Mouse (Mus musculus): ENCODE results near the gene Rad9a. TPM values are rescaled to one million over a fixed set of nuclear protein-coding genes. Genes with fewer than 3 reads are reported as not detected.

Rad9a gene
- polyA plus RNA-seq, 1 experiment from 2014 or later = 26.1 TPM

- no peak overlapping the region for H3K9ac ChIP-seq (replicated peaks; ENCODE audit: low read depth, low read length)
- H3K36me3 ChIP-seq (ENCODE audit: control insufficient read depth, insufficient read depth) = no peaks in the 10 kb centered on the region
- H3K4me3 ChIP-seq (replicated peaks; ENCODE audit: low read length) = no peak overlapping the region
- H3K27ac ChIP-seq (ENCODE audit: low read length) = no peak overlapping the region
- no peaks in the 10 kb centered on the region for H3K9me3 ChIP-seq (ENCODE audit: control insufficient read depth, low read length)
- peaks cover 23% of the 10 kb centered on the region for H3K4me1 ChIP-seq (replicated peaks; ENCODE audit: control insufficient read depth, insufficient read depth, low read length)
- peaks cover 2% of the 10 kb centered on the region; the same call in 1 of the 2 replicates for H3K27me3 ChIP-seq (replicated peaks; ENCODE audit: control insufficient read depth, insufficient read depth, low read length)
- H3K4me2 ChIP-seq (ENCODE audit: low read length) = no peak overlapping the region
- WGBS = 64% methylated on average over 3 of the region's 3 CpGs
- no peak for ATAC-seq
Observed at GRCm38 (mm10) chr19:4203148-4203547, 1.7 kb upstream of the Rad9a start.

- peak overlapping the region; percentile 67 for H3K9ac ChIP-seq (replicated peaks; ENCODE audit: low read depth, low read length)
- ATAC-seq = 0 out of 2 replicates have a peak, but pooled peaks have one; percentile 8
- H3K27me3 ChIP-seq (replicated peaks; ENCODE audit: control insufficient read depth, insufficient read depth, low read length) = peaks cover 2% of the 10 kb centered on the region; the same call in 1 of the 2 replicates
- H3K36me3 ChIP-seq (ENCODE audit: control insufficient read depth, insufficient read depth) = no peaks in the 10 kb centered on the region
- no peak overlapping the region for H3K27ac ChIP-seq (ENCODE audit: low read length)
- H3K4me3 ChIP-seq (replicated peaks; ENCODE audit: low read length) = peak overlapping the region; percentile 74
- H3K9me3 ChIP-seq (ENCODE audit: control insufficient read depth, low read length) = no peaks in the 10 kb centered on the region
- 26% methylated on average over 7 of the region's 7 CpGs for WGBS
- H3K4me2 ChIP-seq (ENCODE audit: low read length) = peak overlapping the region; percentile 82
- peaks cover 23% of the 10 kb centered on the region for H3K4me1 ChIP-seq (replicated peaks; ENCODE audit: control insufficient read depth, insufficient read depth, low read length)
Observed at GRCm38 (mm10) chr19:4202149-4202548, 687 bp upstream of the Rad9a start.

- no peak for ATAC-seq
- Histone ChIP-seq H3K36me3 (ENCODE audit: control insufficient read depth, insufficient read depth) (peaks cover 18% of the 10 kb centered on the region), H3K4me2 (ENCODE audit: low read length) (no peak overlapping the region), H3K4me1 (replicated peaks; ENCODE audit: control insufficient read depth, insufficient read depth, low read length) (peaks cover 44% of the 10 kb centered on the region), H3K9ac (replicated peaks; ENCODE audit: low read depth, low read length) (no peak overlapping the region), H3K27me3 (replicated peaks; ENCODE audit: control insufficient read depth, insufficient read depth, low read length) (no peaks in the 10 kb centered on the region), H3K27ac (ENCODE audit: low read length) (no peak overlapping the region), H3K4me3 (replicated peaks; ENCODE audit: low read length) (no peak overlapping the region), H3K9me3 (ENCODE audit: control insufficient read depth, low read length) (no peaks in the 10 kb centered on the region)
- 68% methylated on average over 3 of the region's 3 CpGs for WGBS
Observed at GRCm38 (mm10) chr19:4197180-4197579, 4.3 kb downstream of the Rad9a start.

- Histone ChIP-seq H3K4me2 (ENCODE audit: low read length) (no peak overlapping the region), H3K4me3 (replicated peaks; ENCODE audit: low read length) (no peak overlapping the region), H3K4me1 (replicated peaks; ENCODE audit: control insufficient read depth, insufficient read depth, low read length) (peaks cover 39% of the 10 kb centered on the region), H3K27ac (ENCODE audit: low read length) (no peak overlapping the region), H3K36me3 (ENCODE audit: control insufficient read depth, insufficient read depth) (peaks cover 18% of the 10 kb centered on the region), H3K9me3 (ENCODE audit: control insufficient read depth, low read length) (no peaks in the 10 kb centered on the region), H3K27me3 (replicated peaks; ENCODE audit: control insufficient read depth, insufficient read depth, low read length) (no peaks in the 10 kb centered on the region), H3K9ac (replicated peaks; ENCODE audit: low read depth, low read length) (no peak overlapping the region)
- ATAC-seq = no peak
- WGBS = 60% methylated on average over 5 of the region's 5 CpGs
Observed at GRCm38 (mm10) chr19:4196548-4196947, 4.9 kb downstream of the Rad9a start.

- H3K9ac ChIP-seq (replicated peaks; ENCODE audit: low read depth, low read length) = no peak overlapping the region
- H3K4me1 ChIP-seq (replicated peaks; ENCODE audit: control insufficient read depth, insufficient read depth, low read length) = peaks cover 40% of the 10 kb centered on the region
- no peaks in the 10 kb centered on the region for H3K27me3 ChIP-seq (replicated peaks; ENCODE audit: control insufficient read depth, insufficient read depth, low read length)
- no peak overlapping the region for H3K4me2 ChIP-seq (ENCODE audit: low read length)
- H3K9me3 ChIP-seq (ENCODE audit: control insufficient read depth, low read length) = no peaks in the 10 kb centered on the region
- H3K27ac ChIP-seq (ENCODE audit: low read length) = no peak overlapping the region
- H3K36me3 ChIP-seq (ENCODE audit: control insufficient read depth, insufficient read depth) = peaks cover 18% of the 10 kb centered on the region
- WGBS = 79% methylated on average over 2 of the region's 2 CpGs
- H3K4me3 ChIP-seq (replicated peaks; ENCODE audit: low read length) = no peak overlapping the region
- ATAC-seq = no peak
Observed at GRCm38 (mm10) chr19:4196048-4196447, 5.4 kb downstream of the Rad9a start.

- H3K27ac ChIP-seq (ENCODE audit: low read length) = no peak overlapping the region
- WGBS = 73% methylated on average over 12 of the region's 12 CpGs
Observed at GRCm38 (mm10) chr19:4194776-4195650, 6.4 kb downstream of the Rad9a start.

GRCm38 (mm10) chr19:4194021-4194724 is 7.3 kb downstream of the Rad9a start:
- Histone ChIP-seq H3K36me3 (ENCODE audit: control insufficient read depth, insufficient read depth) (peaks cover 18% of the 10 kb centered on the region), H3K9ac (replicated peaks; ENCODE audit: low read depth, low read length) (no peak overlapping the region), H3K4me2 (ENCODE audit: low read length) (no peak overlapping the region), H3K4me3 (replicated peaks; ENCODE audit: low read length) (no peak overlapping the region), H3K27me3 (replicated peaks; ENCODE audit: control insufficient read depth, insufficient read depth, low read length) (no peaks in the 10 kb centered on the region), H3K4me1 (replicated peaks; ENCODE audit: control insufficient read depth, insufficient read depth, low read length) (peaks cover 29% of the 10 kb centered on the region), H3K27ac (ENCODE audit: low read length) (no peak overlapping the region), H3K9me3 (ENCODE audit: control insufficient read depth, low read length) (no peaks in the 10 kb centered on the region)
- ATAC-seq = no peak
- 93% methylated on average over 8 of the region's 8 CpGs for WGBS

More at GRCm38 (mm10) chr19:4194776-4195650, 6.4 kb downstream of the Rad9a start:
- no peak overlapping the region for H3K4me3 ChIP-seq (replicated peaks; ENCODE audit: low read length)
- H3K9me3 ChIP-seq (ENCODE audit: control insufficient read depth, low read length) = no peaks in the 10 kb centered on the region
- no peaks in the 10 kb centered on the region for H3K27me3 ChIP-seq (replicated peaks; ENCODE audit: control insufficient read depth, insufficient read depth, low read length)
- peaks cover 29% of the 10 kb centered on the region for H3K4me1 ChIP-seq (replicated peaks; ENCODE audit: control insufficient read depth, insufficient read depth, low read length)
- H3K9ac ChIP-seq (replicated peaks; ENCODE audit: low read depth, low read length) = no peak overlapping the region
- ATAC-seq = no peak
- peaks cover 18% of the 10 kb centered on the region for H3K36me3 ChIP-seq (ENCODE audit: control insufficient read depth, insufficient read depth)
- H3K4me2 ChIP-seq (ENCODE audit: low read length) = no peak overlapping the region

GRCm38 (mm10) chr19:4193129-4193528 is 8.3 kb downstream of the Rad9a start:
- H3K9me3 ChIP-seq (ENCODE audit: control insufficient read depth, low read length) = no peaks in the 10 kb centered on the region
- H3K27me3 ChIP-seq (replicated peaks; ENCODE audit: control insufficient read depth, insufficient read depth, low read length) = no peaks in the 10 kb centered on the region
- peaks cover 18% of the 10 kb centered on the region for H3K36me3 ChIP-seq (ENCODE audit: control insufficient read depth, insufficient read depth)
- peak overlapping the region; percentile 91 for H3K9ac ChIP-seq (replicated peaks; ENCODE audit: low read depth, low read length)
- no peak overlapping the region for H3K27ac ChIP-seq (ENCODE audit: low read length)
- H3K4me2 ChIP-seq (ENCODE audit: low read length) = peak overlapping the region; percentile 97
- ATAC-seq = no peak
- H3K4me1 ChIP-seq (replicated peaks; ENCODE audit: control insufficient read depth, insufficient read depth, low read length) = peaks cover 29% of the 10 kb centered on the region
- peak overlapping the region; percentile 67 for H3K4me3 ChIP-seq (replicated peaks; ENCODE audit: low read length)
- WGBS = 54% methylated on average over 6 of the region's 6 CpGs

GRCm38 (mm10) chr19:4192251-4192985 is 9.0 kb downstream of the Rad9a start:
- ATAC-seq = peak; percentile 58; the same call in 1 of the 2 replicates

More at GRCm38 (mm10) chr19:4192251-4192985, 9.0 kb downstream of the Rad9a start:
- Histone ChIP-seq H3K36me3 (ENCODE audit: control insufficient read depth, insufficient read depth) (peaks cover 18% of the 10 kb centered on the region), H3K4me1 (replicated peaks; ENCODE audit: control insufficient read depth, insufficient read depth, low read length) (peaks cover 29% of the 10 kb centered on the region), H3K4me3 (replicated peaks; ENCODE audit: low read length) (peak overlapping the region; percentile 67), H3K27ac (ENCODE audit: low read length) (peak overlapping the region; percentile 84), H3K9ac (replicated peaks; ENCODE audit: low read depth, low read length) (peak overlapping the region; percentile 91), H3K9me3 (ENCODE audit: control insufficient read depth, low read length) (no peaks in the 10 kb centered on the region), H3K4me2 (ENCODE audit: low read length) (peak overlapping the region; percentile 97), H3K27me3 (replicated peaks; ENCODE audit: control insufficient read depth, insufficient read depth, low read length) (no peaks in the 10 kb centered on the region)
- WGBS = under 1% methylated on average over 46 of the region's 52 CpGs
